Mouse (Mus musculus) A20 (cell line): ENCODE data around the gene Abca7.
"Not testable (repeated sequence)": the region's sequence is repeated elsewhere in the genome, so short reads cannot be mapped to it uniquely, and the experiment has no call there.

Experiments
- DNase-seq: peaks from one replicate; pipeline ENCODE4 v3.0.0-alpha.2; 2011; ENCODE audit warnings: low read depth, low spot score

Abca7 gene

GRCm38 (mm10) chr10:80045766-80046165 lies 49.5 kb downstream of the Abca7 start:
- DNase-seq: no peak

- DNase-seq: no peak
Measured at GRCm38 (mm10) chr10:80047041-80047565, 50.8 kb downstream of the Abca7 start, which contains the start of gene Gpx4. Gene Gpx4 (plus strand): TSS chr10:80047166.

GRCm38 (mm10) chr10:80048396-80048795 lies 52.1 kb downstream of the Abca7 start:
- DNase-seq: no peak

GRCm38 (mm10) chr10:80048834-80049233 lies 52.5 kb downstream of the Abca7 start:
- DNase-seq: no peak

GRCm38 (mm10) chr10:80050244-80050643 lies 54.0 kb downstream of the Abca7 start:
- peak; percentile 22 for DNase-seq

- DNase-seq: no peak
Measured at GRCm38 (mm10) chr10:80050885-80051617, 54.8 kb downstream of the Abca7 start.

- no peak for DNase-seq
Measured at GRCm38 (mm10) chr10:80051618-80052373, 55.5 kb downstream of the Abca7 start.

GRCm38 (mm10) chr10:80052374-80052764 lies 56.1 kb downstream of the Abca7 start:
- DNase-seq: no peak

GRCm38 (mm10) chr10:80053259-80053780 lies 57.0 kb downstream of the Abca7 start:
- DNase-seq: peak; percentile 100

- DNase-seq: peak; percentile 78
Measured at GRCm38 (mm10) chr10:80053831-80054815, 57.8 kb downstream of the Abca7 start.

GRCm38 (mm10) chr10:80054911-80055310 lies 58.6 kb downstream of the Abca7 start:
- not testable (repeated sequence) for DNase-seq

- no peak for DNase-seq
Measured at GRCm38 (mm10) chr10:80055364-80055763, 59.1 kb downstream of the Abca7 start.

GRCm38 (mm10) chr10:80055891-80056290 lies 59.6 kb downstream of the Abca7 start:
- DNase-seq: no peak

- DNase-seq: no peak
Measured at GRCm38 (mm10) chr10:80056506-80056905, 60.2 kb downstream of the Abca7 start.

- DNase-seq: no peak
Measured at GRCm38 (mm10) chr10:80056976-80057682, 60.8 kb downstream of the Abca7 start.

- DNase-seq: no peak
Measured at GRCm38 (mm10) chr10:80057683-80058326, 61.5 kb downstream of the Abca7 start.

- no peak for DNase-seq
Measured at GRCm38 (mm10) chr10:80063104-80063503, 66.8 kb downstream of the Abca7 start.

GRCm38 (mm10) chr10:80063877-80064650 lies 67.8 kb downstream of the Abca7 start:
- no peak for DNase-seq
